Mouse (Mus musculus) inflammation-experienced regulatory T-cells (primary cell): ENCODE measurements around the gene Insl6. TPM values are rescaled to one million over a fixed set of nuclear protein-coding genes. Genes with fewer than 3 reads are reported as not detected.

Source experiments
- polyA plus RNA-seq, 2 experiments: library from polyadenylated mRNA; unstranded; fragments of 100-300 nt; shearing (Covaris generic); gene quantifications; one replicate each; pipeline ENCODE4 v1.2.1; 2017

Gene Insl6
- 10 to 100 TPM; 15.6 to 24.1 TPM for polyA plus RNA-seq

DNA sequence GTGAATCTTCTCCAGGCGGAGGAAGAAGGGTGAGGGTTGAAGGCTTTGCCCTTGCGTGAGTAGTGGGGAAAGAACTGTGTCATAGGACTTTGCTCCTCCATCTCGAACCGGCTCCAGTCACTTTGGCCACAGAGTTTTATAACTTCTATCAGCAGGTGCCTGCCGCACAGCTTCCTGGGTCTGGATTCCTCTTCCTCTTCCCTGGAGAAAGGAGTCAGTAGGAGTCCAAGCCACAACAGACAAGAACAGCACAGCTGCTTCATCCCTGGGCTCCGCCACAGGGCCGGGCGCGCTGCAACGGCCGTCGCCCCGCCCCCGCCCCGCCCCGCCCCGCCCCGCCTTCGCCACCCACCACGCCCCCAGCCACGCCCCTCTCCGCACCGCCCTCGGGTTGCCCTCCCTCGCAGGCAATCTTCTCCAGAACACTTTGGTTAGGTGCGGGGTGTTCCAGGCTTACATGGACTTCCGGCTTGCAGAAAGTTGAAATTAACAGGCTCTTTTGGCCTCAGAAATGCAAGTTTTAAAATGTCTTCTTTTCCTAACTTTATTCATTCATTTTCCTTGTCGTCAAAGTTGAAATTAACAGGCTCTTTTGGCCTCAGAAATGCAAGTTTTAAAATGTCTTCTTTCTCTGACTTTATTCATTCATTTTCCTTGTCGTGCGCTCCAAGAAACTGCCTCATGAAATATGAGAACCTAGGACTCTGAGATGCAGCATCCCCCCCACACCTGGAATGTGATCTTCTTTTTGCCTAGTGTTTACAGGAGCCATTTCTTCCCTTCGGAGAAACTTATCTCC lies at the start of gene Insl6:
Gene Insl6, minus strand, starts transcription at position 304 of the 799 bp plus-strand sequence.

DNA sequence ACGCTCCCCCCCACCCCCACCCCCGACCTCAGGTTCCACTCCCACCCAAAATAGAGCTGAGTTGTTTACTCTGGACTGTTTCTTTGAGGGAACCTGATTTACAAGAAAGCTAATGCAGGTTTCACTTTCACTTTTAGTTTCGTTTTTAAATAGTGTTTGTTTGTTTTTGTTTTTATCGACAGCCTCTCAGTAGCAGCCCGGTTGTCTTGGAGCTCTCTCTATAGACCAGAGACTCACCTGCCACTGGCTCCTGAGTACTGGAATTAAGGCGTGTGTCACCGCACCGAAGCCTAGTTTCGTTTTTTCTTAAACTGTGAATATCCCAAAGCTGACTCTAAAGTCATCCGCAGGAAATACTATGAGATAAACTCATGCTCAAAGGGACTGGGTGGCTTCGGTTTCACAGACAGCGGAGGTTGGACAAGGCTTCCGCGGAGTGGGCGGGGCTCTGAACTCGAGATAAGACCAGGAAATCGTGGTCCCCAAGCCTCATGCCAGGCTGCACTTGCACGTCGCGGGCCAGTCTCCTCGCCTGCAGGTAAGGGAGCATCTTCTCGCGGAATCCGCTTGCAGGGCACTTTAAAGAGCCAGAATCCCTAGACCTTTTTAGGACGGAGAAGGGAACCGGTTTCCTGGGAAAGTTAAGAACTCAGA lies 41.9 kb upstream of the Insl6 start, which contains the start of the genes Plgrkt and Cd274:
Gene Plgrkt, minus strand, starts transcription at position 422 of the 654 bp plus-strand sequence.
Gene Cd274, plus strand, starts transcription at position 487 of the 654 bp plus-strand sequence.

DNA sequence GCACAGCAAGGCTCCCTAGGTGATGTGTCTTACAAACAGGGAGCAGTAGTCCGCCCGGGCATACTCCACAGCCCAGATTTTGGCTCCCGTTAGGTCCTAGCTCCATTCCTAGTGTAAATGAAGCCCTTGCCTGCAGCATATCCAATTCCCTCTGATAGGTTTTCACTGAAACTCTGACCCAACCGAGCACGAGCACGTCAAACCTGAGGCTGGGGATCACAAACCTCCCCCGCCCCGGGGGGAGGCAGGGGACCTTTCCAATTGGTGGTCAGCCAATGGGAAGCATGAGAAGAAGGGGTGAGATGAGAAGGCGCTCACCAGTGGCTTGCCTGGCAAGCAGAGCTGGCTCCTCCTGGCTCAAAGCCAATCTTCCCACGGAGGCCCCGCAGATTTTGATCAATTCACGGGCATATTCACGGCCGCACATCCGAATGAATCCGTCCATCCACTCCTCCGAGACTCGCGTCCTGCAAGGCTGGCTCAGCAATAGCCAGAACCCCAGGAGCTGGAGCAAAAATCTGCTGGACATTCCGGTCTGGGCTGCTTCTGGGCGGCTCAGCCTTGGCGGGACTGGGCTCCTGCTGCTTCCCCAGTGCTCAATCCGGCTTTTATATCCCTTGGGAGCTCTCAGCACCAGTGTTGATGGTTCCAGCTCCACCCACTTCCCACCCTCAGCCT lies 9.1 kb upstream of the Insl6 start, which contains the start of gene Rln1:
Gene Rln1, minus strand, starts transcription at position 603 of the 678 bp plus-strand sequence.

Other genes with a start within 250 kb of the Insl6 start
- 10 to 100 TPM; 48.7 to 53.4 TPM for gene Rcl1, start 224.0 kb downstream of the Insl6 start, polyA plus RNA-seq
- gene Jak2, start 73.5 kb downstream of the Insl6 start, polyA plus RNA-seq: 10 to 100 TPM; 92.2 to 97.1 TPM
- under 1 TPM; 0.07 to 0.13 TPM for gene Rln1, start 9.3 kb upstream of the Insl6 start, polyA plus RNA-seq
- gene Plgrkt, start 42.0 kb upstream of the Insl6 start, polyA plus RNA-seq: 100 to 1,000 TPM; 267 to 277 TPM
- 10 to 100 TPM; 40.5 to 51.2 TPM for gene Cd274, start 42.1 kb upstream of the Insl6 start, polyA plus RNA-seq
- gene Pdcd1lg2, start 85.6 kb upstream of the Insl6 start, polyA plus RNA-seq: 10 to 100 TPM; 13.1 to 24.8 TPM
- 1 to 10 TPM; 8.6 to 9.4 TPM for gene Ric1, start 196.9 kb upstream of the Insl6 start, polyA plus RNA-seq